In the genomic region with DNA sequence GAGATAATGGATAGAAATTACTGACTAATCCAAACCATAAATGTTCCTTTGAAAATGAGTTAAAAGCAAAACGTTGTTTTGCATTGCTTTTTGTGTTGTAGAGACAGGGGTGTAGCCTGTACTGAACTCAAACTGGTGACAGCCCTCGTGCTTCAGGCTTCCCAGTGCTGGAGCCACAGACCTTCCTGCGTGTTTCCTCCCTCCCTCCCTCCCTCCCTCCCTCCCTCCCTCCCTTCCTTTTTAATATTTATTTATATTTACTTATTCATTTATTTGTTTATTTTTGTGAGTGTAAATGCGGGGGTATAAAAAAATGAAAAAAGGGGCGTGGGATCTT, we compare ENCODE assay signal across 8 mouse cellular contexts. TPM values are rescaled to one million over a fixed set of nuclear protein-coding genes. Genes with fewer than 3 reads are reported as not detected.
A peak's percentile ranks its signal among the peaks of the same experiment; 100 is the strongest.
DNase-seq lines count a peak whose midpoint lies in the region; ATAC-seq and TF ChIP-seq lines count a peak whose summit lies in the region.

No protein-coding gene starts in this region.

- H3K27me3 ChIP-seq in heart, embryonic 14.5 days (ENCODE audit: control insufficient read depth, insufficient read depth, low read length): no peaks in the 10 kb centered on the region
- 0 out of 4 replicates have a peak, but pooled peaks cover 0 to 2% of the 10 kb centered on the region in 2 experiments for H3K27me3 ChIP-seq in MEL (ENCODE audit: control insufficient read depth in 1 of 2, insufficient read depth in 2 of 2, low read length in 2 of 2)
- H3K27me3 ChIP-seq in hindbrain, embryonic 11.5 days (ENCODE audit: control insufficient read depth, insufficient read depth, low read length): no peaks in the 10 kb centered on the region
- H3K27me3 ChIP-seq in midbrain, embryonic 10.5 days (ENCODE audit: low read depth, poor library complexity, severe bottlenecking): no peaks in the 10 kb centered on the region

- H3K36me3 ChIP-seq in heart, embryonic 14.5 days (ENCODE audit: control insufficient read depth, insufficient read depth, low read length): no peaks in the 10 kb centered on the region
- H3K36me3 ChIP-seq in MEL (ENCODE audit: control insufficient read depth in 1 of 2, insufficient read depth in 2 of 2, low read length in 2 of 2): peaks cover 0 to 2% of the 10 kb centered on the region in 2 experiments; a peak in 2 of 4 replicates
- H3K36me3 ChIP-seq in hindbrain, embryonic 11.5 days (ENCODE audit: control insufficient read depth, insufficient read depth, low read length): no peaks in the 10 kb centered on the region
- no peaks in the 10 kb centered on the region for H3K36me3 ChIP-seq in midbrain, embryonic 10.5 days

- no peak for ATAC-seq in heart, embryonic 14.5 days (ENCODE audit: insufficient number of reproducible peaks, insufficient read depth, low FRiP score, low read depth)
- ATAC-seq in hindbrain, embryonic 11.5 days (ENCODE audit: low FRiP score): peak; percentile 41; the same call in 1 of the 2 replicates

- no peak for TF ChIP-seq CTCF in MEL (IDR thresholded peaks at IDR 0.05 in 2 of 3, conservative IDR thresholded peaks at IDR 0.05 in 1 of 3; ENCODE audit: control insufficient read depth in 1 of 3, insufficient read depth in 1 of 3, low read depth in 2 of 3, low read length in 3 of 3, poor library complexity in 1 of 3, severe bottlenecking in 1 of 3)

- H3K4me3 ChIP-seq in heart, embryonic 14.5 days (ENCODE audit: control insufficient read depth in 1 of 2, insufficient read depth in 1 of 2, low read depth in 1 of 2, low read length in 2 of 2): peak overlapping the region; percentile 56 to 58
- H3K4me3 ChIP-seq in MEL (ENCODE audit: control insufficient read depth in 1 of 2, insufficient read depth in 1 of 2, low read depth in 2 of 2, low read length in 2 of 2): peak overlapping the region; percentile 78 to 87
- peak overlapping the region; percentile 34 for H3K4me3 ChIP-seq in hindbrain, embryonic 11.5 days (ENCODE audit: low read depth, low read length)
- H3K4me3 ChIP-seq in midbrain, embryonic 10.5 days: peak overlapping the region; percentile 61

- peak overlapping the region; percentile 80 for H3K9ac ChIP-seq in heart, embryonic 14.5 days (ENCODE audit: low read length)
- H3K9ac ChIP-seq in MEL (ENCODE audit: control insufficient read depth, low read depth, low read length, poor library complexity, severe bottlenecking): peak overlapping the region; percentile 77
- no peak overlapping the region for H3K9ac ChIP-seq in hindbrain, embryonic 11.5 days (ENCODE audit: low read depth, low read length)

- no peaks in the 10 kb centered on the region for H3K9me3 ChIP-seq in heart, embryonic 14.5 days (ENCODE audit: control insufficient read depth, low read length)
- no peaks in the 10 kb centered on the region for H3K9me3 ChIP-seq in MEL (replicated peaks; ENCODE audit: insufficient read depth, low read length)
- H3K9me3 ChIP-seq in hindbrain, embryonic 11.5 days (ENCODE audit: control insufficient read depth, low read length): no peaks in the 10 kb centered on the region
- no peaks in the 10 kb centered on the region for H3K9me3 ChIP-seq in midbrain, embryonic 10.5 days (replicated peaks)

- peaks cover 1% of the 10 kb centered on the region; the same call in 1 of the 2 replicates for H3K79me2 ChIP-seq in MEL (ENCODE audit: control insufficient read depth, insufficient read depth, low read length, poor library complexity)

- H3K27ac ChIP-seq in heart, embryonic 14.5 days (replicated peaks in 1 of 2; ENCODE audit: control insufficient read depth in 1 of 2, insufficient read depth in 1 of 2, low read depth in 2 of 2, low read length in 2 of 2): peak overlapping the region in 1 of 2 experiments; percentile 79; a peak in 2 of 4 replicates
- no peak overlapping the region for H3K27ac ChIP-seq in MEL (ENCODE audit: control insufficient read depth, low read depth, low read length)
- H3K27ac ChIP-seq in hindbrain, embryonic 11.5 days (ENCODE audit: low read depth, low read length): 0 out of 2 replicates have a peak overlapping the region, but pooled peaks have one; percentile 66
- H3K27ac ChIP-seq in midbrain, embryonic 10.5 days (replicated peaks): peak overlapping the region; percentile 86

- H3K4me1 ChIP-seq in heart, embryonic 14.5 days (ENCODE audit: control insufficient read depth in 2 of 2, insufficient read depth in 2 of 2, low read length in 2 of 2): peaks cover 2 to 7% of the 10 kb centered on the region in 2 experiments; a peak in 3 of 4 replicates
- H3K4me1 ChIP-seq in MEL (ENCODE audit: control insufficient read depth in 1 of 2, insufficient read depth in 2 of 2, low read length in 2 of 2): no peaks in the 10 kb centered on the region
- H3K4me1 ChIP-seq in hindbrain, embryonic 11.5 days (replicated peaks; ENCODE audit: control insufficient read depth, insufficient read depth, low read length): no peaks in the 10 kb centered on the region
- H3K4me1 ChIP-seq in midbrain, embryonic 10.5 days: peaks cover 14% of the 10 kb centered on the region

- TF ChIP-seq POLR2A in MEL (IDR thresholded peaks at IDR 0.05; ENCODE audit: control insufficient read depth in 1 of 2, insufficient read depth in 1 of 2, low read depth in 1 of 2, low read length in 2 of 2, poor library complexity in 1 of 2): no peak

- TF ChIP-seq RAD21 in MEL (IDR thresholded peaks at IDR 0.05; ENCODE audit: low read depth, low read length): no peak

- DNase-seq in heart, adult 18-20 months: no peak
- no peak for DNase-seq in MEL (ENCODE audit: low read depth, low spot score)
- no peak for DNase-seq in hindbrain, embryonic 11.5 days (ENCODE audit: low spot score)
- DNase-seq in midbrain, embryonic 10.5 days (ENCODE audit: low spot score): no peak
- no peak for DNase-seq in right cerebral cortex, postnatal 4 days
- no peak for DNase-seq in T-cell, adult 2 months (ENCODE audit: low spot score)
- no peak for DNase-seq in frontal cortex, postnatal 36 days (ENCODE audit: low spot score in 2 of 2)

- no peak for TF ChIP-seq EP300 in MEL (IDR thresholded peaks at IDR 0.05; ENCODE audit: low read depth in 1 of 2, low read length in 2 of 2)

- WGBS in heart, embryonic 14.5 days: 11% methylated on average over 5 of the region's 5 CpGs
- 11% methylated on average over 5 of the region's 5 CpGs for WGBS in hindbrain, embryonic 11.5 days
- WGBS in midbrain, embryonic 10.5 days: 11% methylated on average over 5 of the region's 5 CpGs

- peak overlapping the region; percentile 77 for H3K4me2 ChIP-seq in heart, embryonic 14.5 days (ENCODE audit: low read length)
- H3K4me2 ChIP-seq in hindbrain, embryonic 11.5 days (replicated peaks; ENCODE audit: low read depth, low read length): peak overlapping the region; percentile 32

TF ChIP-seq in MEL, 35 proteins besides CTCF, POLR2A, EP300 and RAD21 (continues in another document):
- no peak for TF ChIP-seq TCF12 (IDR thresholded peaks at IDR 0.05; ENCODE audit: low read depth, low read length)
- no peak for TF ChIP-seq KAT2A (conservative IDR thresholded peaks at IDR 0.05; ENCODE audit: low read depth, low read length)
- no peak for TF ChIP-seq NELFE (IDR thresholded peaks at IDR 0.05; ENCODE audit: low read depth, low read length)

RNA-seq across cellular contexts. Expression of gene Hist1h2bj, which starts 8.5 kb away (rescaled TPM):
- polyA plus RNA-seq in heart, embryonic 14.5 days (2014; fragmentation: Nextera tagmentation; extraction: Ambion mirVana): 2.5 and 2.6 TPM in 2 replicates
- total RNA-seq in heart, adult 18-20 months (2021): 1 to 10 TPM; 2.8 to 6.2 TPM
- 2,032 and 2,655 TPM in 2 replicates for total RNA-seq in MEL (2012; rRNA removed)
- polyA plus RNA-seq in MEL (2012; ENCODE audit: insufficient read depth in 1 of 2, insufficient read length in 2 of 2, low read depth in 1 of 2, low replicate concordance in 2 of 2, missing spikeins in 1 of 2): 1 to 10 TPM in 1 of 2 experiments, not detected in 1; 4.7 TPM
- polyA plus RNA-seq in hindbrain, embryonic 11.5 days (2014; fragmentation: Nextera tagmentation; extraction: Ambion mirVana): 14.0 and 15.2 TPM in 2 replicates
- polyA plus RNA-seq in midbrain, embryonic 10.5 days (2016; fragmentation: Nextera tagmentation; extraction: Ambion mirVana): 14.7 and 16.2 TPM in 2 replicates

RNA-seq across cellular contexts. Expression of gene Hist1h2ag, which starts 8.7 kb away (rescaled TPM):
- 9.7 and 11.2 TPM in 2 replicates for polyA plus RNA-seq in heart, embryonic 14.5 days (2014; fragmentation: Nextera tagmentation; extraction: Ambion mirVana)
- total RNA-seq in heart, adult 18-20 months (2021): 10 to 100 TPM in 1 of 2 experiments, 1 to 10 TPM in 1; 7.7 to 10.8 TPM
- total RNA-seq in MEL (2012; rRNA removed): 766 and 975 TPM in 2 replicates
- polyA plus RNA-seq in MEL (2012; ENCODE audit: insufficient read depth in 1 of 2, insufficient read length in 2 of 2, low read depth in 1 of 2, low replicate concordance in 2 of 2, missing spikeins in 1 of 2): 1 to 10 TPM in 1 of 2 experiments, not detected in 1; 5.9 TPM
- polyA plus RNA-seq in hindbrain, embryonic 11.5 days (2014; fragmentation: Nextera tagmentation; extraction: Ambion mirVana): 58.7 and 60.3 TPM in 2 replicates
- 64.8 and 64.9 TPM in 2 replicates for polyA plus RNA-seq in midbrain, embryonic 10.5 days (2016; fragmentation: Nextera tagmentation; extraction: Ambion mirVana)

RNA-seq across cellular contexts. Expression of gene Hist1h4i, which starts 10.3 kb away (rescaled TPM):
- polyA plus RNA-seq in heart, embryonic 14.5 days (2014; fragmentation: Nextera tagmentation; extraction: Ambion mirVana): 8.1 and 9.3 TPM in 2 replicates
- 10 to 100 TPM; 15.0 to 20.2 TPM for total RNA-seq in heart, adult 18-20 months (2021)
- total RNA-seq in MEL (2012; rRNA removed): 1,065 and 1,370 TPM in 2 replicates
- polyA plus RNA-seq in MEL (2012; ENCODE audit: insufficient read depth in 1 of 2, insufficient read length in 2 of 2, low read depth in 1 of 2, low replicate concordance in 2 of 2, missing spikeins in 1 of 2): 10 to 100 TPM in 1 of 2 experiments, not detected in 1; 10.4 TPM
- polyA plus RNA-seq in hindbrain, embryonic 11.5 days (2014; fragmentation: Nextera tagmentation; extraction: Ambion mirVana): 31.2 and 31.4 TPM in 2 replicates
- polyA plus RNA-seq in midbrain, embryonic 10.5 days (2016; fragmentation: Nextera tagmentation; extraction: Ambion mirVana): 51.3 and 52.5 TPM in 2 replicates

RNA-seq across cellular contexts. Expression of gene Hist1h2bk, which starts 15.8 kb away (rescaled TPM):
- 1.9 and 2.3 TPM in 2 replicates for polyA plus RNA-seq in heart, embryonic 14.5 days (2014; fragmentation: Nextera tagmentation; extraction: Ambion mirVana)
- 10 to 100 TPM; 15.2 to 16.5 TPM for total RNA-seq in heart, adult 18-20 months (2021)
- 2,495 and 3,316 TPM in 2 replicates for total RNA-seq in MEL (2012; rRNA removed)
- polyA plus RNA-seq in MEL (2012; ENCODE audit: insufficient read depth in 1 of 2, insufficient read length in 2 of 2, low read depth in 1 of 2, low replicate concordance in 2 of 2, missing spikeins in 1 of 2): 1 to 10 TPM in 1 of 2 experiments, not detected in 1; 5.7 TPM
- 7.2 and 10.2 TPM in 2 replicates for polyA plus RNA-seq in hindbrain, embryonic 11.5 days (2014; fragmentation: Nextera tagmentation; extraction: Ambion mirVana)
- polyA plus RNA-seq in midbrain, embryonic 10.5 days (2016; fragmentation: Nextera tagmentation; extraction: Ambion mirVana): 9.4 and 9.7 TPM in 2 replicates

RNA-seq across cellular contexts. Expression of gene Hist1h2ah, which starts 16.1 kb away (rescaled TPM):
- polyA plus RNA-seq in heart, embryonic 14.5 days (2014; fragmentation: Nextera tagmentation; extraction: Ambion mirVana): 2.9 and 6.8 TPM in 2 replicates
- 10 to 100 TPM; 10.9 to 12.6 TPM for total RNA-seq in heart, adult 18-20 months (2021)
- 1,264 and 1,284 TPM in 2 replicates for total RNA-seq in MEL (2012; rRNA removed)
- polyA plus RNA-seq in MEL (2012; ENCODE audit: insufficient read depth in 1 of 2, insufficient read length in 2 of 2, low read depth in 1 of 2, low replicate concordance in 2 of 2, missing spikeins in 1 of 2): 1 to 10 TPM in 1 of 2 experiments, not detected in 1; 3.7 TPM
- polyA plus RNA-seq in hindbrain, embryonic 11.5 days (2014; fragmentation: Nextera tagmentation; extraction: Ambion mirVana): 8.4 and 11.9 TPM in 2 replicates
- 10.6 and 11.4 TPM in 2 replicates for polyA plus RNA-seq in midbrain, embryonic 10.5 days (2016; fragmentation: Nextera tagmentation; extraction: Ambion mirVana)
